Mouse (Mus musculus) brain, embryonic 14.5 days (tissue): ENCODE measurements around the gene Mindy4.

ENCODE experiments used
- CTCF ChIP-seq: fragments of 200-500 bp; IDR thresholded peaks from 2 replicates; pipeline ENCODE4 v1.5.1; 2012; ENCODE audit warnings: inconsistent platforms, mild to moderate bottlenecking, moderate library complexity, borderline replicate concordance; ENCODE audit not compliant: insufficient read depth, insufficient read length; ENCODE audit errors: extremely low read depth
- POLR2A ChIP-seq: fragments of 200-500 bp; IDR thresholded peaks from 2 replicates; pipeline ENCODE4 v1.6.1; 2012; ENCODE audit warnings: mild to moderate bottlenecking, inconsistent platforms, borderline replicate concordance; ENCODE audit not compliant: poor library complexity, insufficient read depth, insufficient read length, severe bottlenecking; ENCODE audit errors: extremely low read depth

DNA sequence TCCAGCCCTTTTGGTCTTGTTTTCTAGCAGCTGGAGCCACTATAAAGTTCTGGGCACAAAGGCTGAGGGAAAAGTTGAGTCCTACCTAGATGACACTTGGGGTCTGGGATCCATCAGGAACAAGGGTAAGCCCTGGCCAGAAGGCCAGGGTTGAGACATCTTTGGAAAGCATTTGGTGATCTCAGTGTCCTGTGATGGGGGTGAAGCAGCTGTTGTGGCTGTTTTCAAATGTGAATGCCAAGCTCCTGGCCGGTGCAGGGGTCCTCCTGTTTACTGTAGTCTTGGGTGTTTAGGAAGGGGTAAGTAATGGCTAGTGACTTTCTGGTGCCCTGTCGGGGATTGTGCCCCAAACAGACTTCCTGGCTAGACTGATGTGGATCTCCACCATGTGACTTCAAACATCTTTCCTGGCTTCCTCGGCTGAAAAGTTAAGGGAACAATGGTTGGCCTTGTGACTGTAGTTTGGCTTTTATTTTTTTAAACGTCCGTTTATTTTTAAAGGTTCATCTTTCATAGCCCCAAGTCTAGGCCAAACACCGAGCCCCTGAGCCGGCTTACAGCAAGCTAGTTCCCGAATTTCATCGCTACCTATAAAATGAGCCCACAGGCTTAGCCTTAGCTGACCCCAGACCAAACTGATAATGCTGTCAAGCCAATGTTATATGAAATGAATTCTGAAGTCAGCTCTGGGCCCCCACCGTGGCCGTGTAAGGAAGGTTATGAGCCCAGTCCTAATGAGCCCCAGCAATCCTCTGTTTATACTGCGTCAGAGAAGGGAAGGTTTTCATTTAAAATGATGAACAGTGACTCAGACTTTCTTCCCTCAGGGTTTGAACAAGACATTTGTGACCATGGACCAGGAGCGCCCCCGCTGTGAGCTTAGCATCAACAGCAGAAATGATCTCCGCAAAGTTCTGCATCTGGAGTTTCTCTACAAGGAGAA, 7.5 kb downstream of the Mindy4 start:
- TF ChIP-seq CTCF (no peak), POLR2A (no peak)
